Mouse (Mus musculus): ENCODE measurements around the gene Cog3.
A peak's percentile ranks its signal among the peaks of the same experiment; 100 is the strongest.

The Cog3 gene

DNA sequence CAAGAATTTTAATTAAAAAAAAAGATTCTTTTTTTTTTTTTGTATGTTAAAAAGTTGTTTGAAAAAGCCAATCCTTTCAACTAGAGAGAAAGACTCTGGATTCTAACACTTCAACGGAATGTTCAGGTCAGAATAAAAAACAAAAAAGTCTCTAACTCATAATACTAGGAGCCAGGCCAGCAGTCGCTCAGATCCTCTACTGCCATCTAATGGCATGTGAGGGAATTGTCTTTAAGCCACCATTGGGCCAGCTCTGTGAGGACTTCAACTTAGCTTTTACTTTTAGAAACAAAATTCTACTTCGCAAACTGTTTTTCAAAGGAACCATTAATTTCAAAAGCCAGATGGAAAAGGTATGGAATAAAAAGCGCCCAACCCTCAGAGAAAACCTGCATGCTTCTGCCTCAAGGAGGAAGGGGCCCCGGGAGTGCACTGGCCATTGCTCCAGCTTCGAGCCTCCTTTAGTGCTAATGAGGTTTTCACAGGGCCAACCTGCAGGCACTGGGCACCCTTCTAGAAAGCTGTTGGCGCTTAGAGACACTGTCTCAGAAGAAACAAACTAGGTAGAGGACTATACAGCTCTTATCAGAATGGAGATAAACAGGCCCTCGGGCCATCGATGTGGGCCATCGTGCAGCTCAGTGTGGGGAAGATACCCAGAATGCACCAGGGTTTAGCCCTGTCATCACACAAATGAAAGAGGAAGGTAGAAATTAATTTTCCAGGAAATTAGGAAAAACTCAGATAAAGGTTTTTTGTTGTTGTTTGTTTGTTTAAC is 6.9 kb upstream of the Cog3 start:
- peak; percentile 81 for DNase-seq (ENCODE audit: low read depth, low spot score)

DNA sequence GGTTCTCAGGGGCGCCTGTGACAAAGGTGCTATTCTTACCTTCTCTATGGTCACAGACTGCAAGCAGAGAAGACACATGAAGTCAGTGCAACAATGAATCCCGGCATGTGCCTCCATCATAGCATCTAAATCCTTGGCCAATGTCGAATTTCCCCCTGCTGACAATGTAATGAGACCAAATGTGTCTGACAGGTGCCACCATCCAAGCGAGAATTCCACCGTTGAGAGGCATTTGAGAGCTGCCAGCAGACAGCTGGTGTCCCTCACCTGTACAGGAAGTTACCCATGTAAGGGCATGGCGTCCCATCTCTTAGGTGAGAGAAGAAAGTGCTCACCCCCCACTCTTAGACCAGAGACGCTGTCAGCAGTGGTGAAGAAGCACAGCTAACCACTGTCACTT is 4.1 kb upstream of the Cog3 start:
- no peak for DNase-seq (ENCODE audit: low read depth, low spot score)

DNA sequence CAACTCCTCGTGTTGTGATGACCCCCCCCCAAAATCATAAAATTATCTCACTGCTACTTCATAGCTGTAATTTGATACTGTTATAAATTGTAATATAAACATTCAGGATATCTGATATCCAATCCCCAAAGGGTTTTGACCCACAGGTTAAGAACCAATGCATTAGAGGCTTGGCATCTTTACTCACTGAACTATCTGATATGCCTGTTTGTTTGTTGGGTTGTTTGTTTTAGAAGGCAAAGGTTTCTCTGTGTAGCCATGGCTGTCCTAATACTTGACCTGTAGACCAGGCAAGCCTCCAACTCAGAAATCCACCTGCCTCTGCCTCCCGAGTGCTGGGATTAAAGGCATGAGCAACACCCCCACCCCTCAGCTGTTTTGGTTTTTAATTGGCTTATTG is 3.5 kb upstream of the Cog3 start:
- DNase-seq (ENCODE audit: low read depth, low spot score): no peak

DNA sequence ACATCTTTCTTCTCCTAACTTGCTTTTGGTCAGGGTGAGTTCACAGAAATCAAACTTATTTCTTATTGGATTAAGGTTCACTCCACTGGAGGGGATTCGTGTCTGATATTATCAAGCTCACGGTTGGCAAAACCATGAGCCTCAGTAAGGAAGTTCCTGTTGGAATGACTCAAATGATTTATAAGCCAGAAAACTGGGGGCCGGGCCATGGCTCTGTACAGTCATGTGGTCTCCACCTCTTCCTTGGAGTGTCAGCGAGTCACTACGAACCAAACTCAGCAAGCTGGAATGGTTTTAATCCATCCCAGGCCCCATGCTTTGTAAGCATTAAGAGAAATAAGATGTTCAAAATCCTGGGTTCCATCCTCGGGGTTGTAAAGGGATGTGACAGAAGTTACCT is 2.7 kb upstream of the Cog3 start:
- peak; percentile 84 for DNase-seq (ENCODE audit: low read depth, low spot score)

DNA sequence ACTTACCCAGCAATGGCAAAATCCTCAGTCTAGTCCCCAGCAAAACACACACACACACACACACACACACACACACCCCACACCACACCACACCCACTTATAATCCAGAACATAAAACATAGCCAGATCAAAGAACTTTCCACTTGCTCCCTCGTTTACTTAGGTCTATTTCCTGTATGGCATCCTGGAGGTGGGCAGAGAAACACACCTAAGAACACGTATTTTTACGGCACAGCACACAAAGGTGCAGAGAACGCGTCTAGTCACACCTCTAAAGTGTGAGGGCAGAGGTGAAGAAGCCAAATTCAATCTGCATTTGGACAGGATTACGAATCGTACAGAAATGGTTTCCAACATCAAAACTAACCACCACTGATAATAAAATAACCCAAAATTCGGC is 1.1 kb downstream of the Cog3 start:
- no peak for DNase-seq (ENCODE audit: low read depth, low spot score)

DNA sequence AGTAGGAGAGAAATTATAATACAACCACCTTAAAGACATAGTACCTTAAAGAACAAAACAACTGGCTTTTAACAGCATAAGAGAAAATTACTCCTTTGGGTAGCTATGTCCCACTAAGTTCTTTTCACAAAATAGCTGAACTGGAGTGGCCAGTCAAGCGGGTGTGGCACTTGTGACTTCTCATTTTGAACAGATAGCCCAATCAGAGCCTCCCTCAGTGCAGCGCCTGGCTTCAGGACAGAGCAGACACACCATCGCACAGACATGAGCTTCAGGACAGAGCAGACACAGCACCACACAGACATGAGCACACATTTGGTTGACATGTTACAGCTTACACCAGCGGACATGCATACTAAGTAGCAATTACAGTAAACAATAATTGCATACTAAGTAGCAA is 3.3 kb downstream of the Cog3 start:
- no peak for DNase-seq (ENCODE audit: low read depth, low spot score)

DNA sequence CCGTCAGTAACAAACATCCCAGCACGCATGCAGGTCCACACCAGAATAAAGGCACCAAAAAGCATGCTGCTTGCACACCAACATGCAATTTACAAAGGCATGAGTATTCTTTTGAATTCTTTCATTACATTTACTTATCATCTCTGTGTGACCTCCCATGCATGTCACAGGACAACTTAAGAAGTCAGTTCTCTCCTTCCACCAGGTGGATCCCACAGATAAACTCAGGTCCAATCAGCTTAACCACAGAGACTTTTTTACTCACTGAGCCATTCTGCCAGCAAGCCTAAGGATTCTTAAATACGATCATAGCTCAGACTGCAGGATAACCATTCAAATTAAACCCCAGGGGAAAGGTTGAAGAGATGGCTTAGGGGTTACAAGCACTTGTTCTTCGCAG is 5.2 kb downstream of the Cog3 start:
- DNase-seq (ENCODE audit: low read depth, low spot score): no peak

DNA sequence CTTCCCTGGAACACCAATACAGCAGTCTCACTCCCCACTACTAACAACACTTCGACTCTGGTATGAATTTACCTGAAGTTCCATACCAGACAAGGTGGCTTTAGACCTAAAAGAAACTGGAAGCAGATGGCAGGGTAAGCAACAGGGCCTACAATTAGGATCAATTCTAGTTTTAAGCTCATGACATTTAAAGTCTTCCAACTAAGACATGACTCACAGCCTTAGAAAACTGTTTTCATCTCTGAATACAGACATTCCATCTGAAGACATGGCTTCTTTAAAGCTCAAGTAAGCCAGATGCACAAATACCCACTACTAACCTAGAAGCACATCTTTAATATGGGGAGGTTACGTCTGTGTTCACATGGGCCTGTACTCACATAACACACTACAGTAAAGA is 6.4 kb downstream of the Cog3 start:
- no peak for DNase-seq (ENCODE audit: low read depth, low spot score)

DNA sequence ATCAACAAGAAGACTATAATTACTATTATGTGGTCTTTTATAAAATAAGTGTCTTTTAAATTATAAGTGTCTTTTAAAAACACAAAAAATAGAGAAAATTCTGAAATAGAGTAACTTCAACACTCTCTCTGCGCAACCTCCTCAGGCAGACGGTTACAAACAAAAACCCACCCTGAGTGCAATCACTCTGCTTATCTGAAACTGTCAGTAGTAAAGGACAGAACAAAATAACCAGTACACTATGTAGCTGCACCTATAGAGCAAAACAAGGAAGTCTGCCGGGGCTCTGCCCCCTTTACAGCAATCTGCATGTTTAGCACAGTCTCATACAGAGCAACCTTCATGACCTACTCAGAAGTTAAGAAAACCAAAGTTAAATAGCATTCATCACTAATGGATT is 12.4 kb downstream of the Cog3 start:
- no peak for DNase-seq (ENCODE audit: low read depth, low spot score)

DNA sequence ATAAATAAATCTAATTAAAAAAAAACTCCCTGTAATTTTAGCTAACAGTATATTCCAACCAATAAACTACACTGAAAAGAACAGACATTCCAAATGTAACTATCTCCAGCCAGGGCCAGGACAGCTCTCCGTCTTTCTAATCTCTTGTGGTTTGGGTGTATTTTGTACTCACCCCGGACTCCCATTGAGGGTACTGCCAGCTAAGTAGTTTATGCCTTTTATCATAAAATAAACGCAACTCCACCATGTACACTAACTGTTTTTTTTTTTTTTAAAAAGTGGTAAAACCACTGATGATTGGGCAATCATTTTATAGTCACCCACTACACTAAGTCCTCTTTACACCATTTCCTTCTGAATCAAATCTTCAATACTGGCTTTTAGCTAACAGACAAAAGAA is 18.7 kb downstream of the Cog3 start:
- no peak for DNase-seq (ENCODE audit: low read depth, low spot score)

DNA sequence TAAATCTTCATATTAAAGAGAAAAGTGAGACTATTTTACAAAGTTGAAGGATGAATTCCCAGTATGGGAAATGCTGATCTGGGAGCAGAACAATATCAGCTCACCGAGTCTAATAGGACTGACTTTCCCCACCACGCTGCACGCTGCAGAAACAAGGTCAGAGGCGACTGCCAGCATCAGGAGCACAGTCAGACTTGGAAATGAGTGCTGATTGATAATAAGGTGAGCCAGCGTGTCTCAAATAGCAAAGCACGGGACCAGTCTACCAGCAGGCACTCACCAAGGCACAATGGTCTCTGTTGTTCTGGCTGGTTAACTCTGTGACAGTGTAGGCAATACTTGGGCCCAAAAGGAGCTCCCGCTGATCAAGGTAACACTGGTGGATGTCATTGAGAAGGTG is 21.7 kb downstream of the Cog3 start:
- no peak for DNase-seq (ENCODE audit: low read depth, low spot score)

DNA sequence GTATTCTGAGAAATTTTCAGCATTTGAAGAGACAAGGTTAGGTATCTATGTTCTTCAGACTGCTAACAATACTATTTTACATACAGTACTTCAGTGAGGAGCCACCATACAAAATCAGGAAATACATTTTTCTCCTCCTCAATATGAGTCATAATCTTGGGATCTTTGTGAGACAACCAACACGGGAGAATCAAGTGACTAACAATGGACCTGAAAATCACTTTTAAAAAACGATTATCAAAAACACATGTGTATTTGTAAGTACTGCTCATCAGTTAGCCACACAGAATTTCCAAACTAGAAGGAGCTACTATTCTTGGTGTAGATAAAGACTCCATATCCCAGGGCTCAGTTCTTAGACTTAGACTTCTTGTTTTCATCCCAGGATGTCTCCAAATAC is 23.0 kb downstream of the Cog3 start:
- DNase-seq (ENCODE audit: low read depth, low spot score): peak; percentile 83

DNA sequence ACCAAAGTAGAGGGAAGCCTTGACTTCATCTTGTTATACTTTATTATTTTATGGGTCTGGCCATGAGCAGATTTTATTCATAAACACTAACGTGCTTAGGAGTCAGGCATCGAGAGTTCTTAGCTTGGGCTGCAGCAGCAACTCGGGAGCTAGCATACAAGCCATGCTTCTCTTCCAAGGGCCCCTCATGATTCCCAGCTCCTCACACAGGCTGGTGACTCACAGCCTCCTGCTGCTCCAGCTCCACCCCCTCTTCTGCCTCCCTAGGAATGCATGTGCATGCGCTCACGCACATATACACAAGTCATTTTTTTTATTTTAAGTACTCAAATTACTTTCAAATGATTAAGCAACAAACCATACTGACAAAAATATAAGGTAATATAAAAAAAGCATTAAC is 26.2 kb downstream of the Cog3 start:
- peak; percentile 37 for DNase-seq (ENCODE audit: low read depth, low spot score)

DNA sequence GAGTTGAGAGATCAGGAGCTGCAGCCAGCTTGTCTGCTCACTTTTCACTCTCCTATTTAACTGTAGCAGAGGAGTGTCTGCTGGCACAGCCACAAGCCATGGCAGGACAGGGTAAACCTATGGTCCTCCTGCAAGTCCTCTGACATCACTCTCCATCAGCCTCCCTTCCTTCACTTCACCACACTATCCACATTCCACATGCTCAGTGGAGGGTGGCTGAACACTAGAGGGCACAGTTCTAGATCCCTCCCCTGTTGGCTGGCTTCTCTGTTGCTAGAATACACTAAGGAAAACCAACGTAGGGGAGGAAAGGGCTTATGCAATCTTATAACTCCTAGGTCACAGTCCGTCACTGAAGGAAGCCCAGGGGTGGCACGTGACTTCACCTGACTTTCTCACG is 27.3 kb downstream of the Cog3 start:
- peak; percentile 53 for DNase-seq (ENCODE audit: low read depth, low spot score)

DNA sequence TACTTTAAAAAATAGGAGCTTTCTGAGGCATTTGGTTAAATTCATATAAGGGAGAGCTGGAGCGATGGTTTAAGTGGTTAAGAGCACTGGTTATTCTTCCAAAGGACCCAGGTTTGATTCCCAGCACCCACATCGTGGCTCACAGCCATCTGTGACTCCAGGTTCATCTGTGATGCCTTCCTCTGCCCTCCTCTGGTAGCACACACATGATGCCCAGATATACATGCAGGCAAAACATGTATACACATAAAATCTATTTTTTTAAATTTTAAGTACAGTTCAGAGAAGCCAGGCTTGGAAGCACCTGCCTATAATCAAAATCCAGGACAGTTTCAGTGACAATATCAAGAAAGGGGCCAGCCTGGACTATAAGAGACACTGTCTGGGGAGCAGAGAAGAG is 31.5 kb downstream of the Cog3 start:
- no peak for DNase-seq (ENCODE audit: low read depth, low spot score)

DNA sequence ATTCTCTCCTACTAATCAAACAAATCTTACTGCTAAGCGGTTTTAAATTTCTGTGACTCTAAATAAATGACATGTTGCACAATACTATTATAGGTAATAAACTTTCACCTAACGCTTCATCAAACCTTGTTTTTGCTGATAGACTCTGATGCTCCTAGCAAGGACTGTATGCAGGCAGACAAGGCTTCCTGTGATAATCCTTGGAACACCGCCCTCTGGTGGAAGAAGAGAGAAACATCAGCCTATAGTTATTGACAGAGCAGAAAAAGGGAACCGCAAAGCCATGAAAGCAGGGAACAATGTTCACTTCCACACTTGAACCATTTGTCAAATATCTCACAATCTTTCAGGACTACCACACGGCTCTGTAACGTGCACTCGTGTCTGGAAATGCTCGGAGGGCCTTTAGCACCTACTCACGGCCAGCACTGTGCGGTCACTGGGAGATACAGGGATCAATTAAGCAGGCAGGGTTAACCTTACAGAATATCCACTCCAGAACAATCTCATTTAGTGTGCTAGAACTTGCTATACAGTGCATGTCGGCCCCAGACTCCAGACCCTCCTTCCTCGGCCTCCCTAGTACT is 32.2 kb downstream of the Cog3 start:
- peak; percentile 78 for DNase-seq (ENCODE audit: low read depth, low spot score)

DNA sequence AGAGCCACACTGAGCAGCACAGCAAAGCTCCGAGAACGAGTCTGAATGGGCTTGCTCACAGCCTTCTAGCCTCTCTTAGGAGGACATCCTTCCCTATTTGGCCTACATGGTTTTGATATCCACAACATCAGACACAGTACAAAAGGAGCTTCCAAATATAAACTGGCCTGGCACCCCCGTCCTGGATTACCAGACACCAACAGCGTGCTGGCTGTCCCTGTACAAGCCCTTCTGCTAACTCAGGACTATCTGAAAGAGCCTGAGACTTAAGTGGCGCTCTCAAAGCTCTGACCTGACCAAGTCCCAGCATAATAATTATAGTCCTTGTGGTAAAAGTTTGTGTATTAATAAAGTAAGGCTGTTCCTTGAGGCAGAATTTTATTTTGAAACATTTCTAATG is 34.2 kb downstream of the Cog3 start:
- no peak for DNase-seq (ENCODE audit: low read depth, low spot score)

DNA sequence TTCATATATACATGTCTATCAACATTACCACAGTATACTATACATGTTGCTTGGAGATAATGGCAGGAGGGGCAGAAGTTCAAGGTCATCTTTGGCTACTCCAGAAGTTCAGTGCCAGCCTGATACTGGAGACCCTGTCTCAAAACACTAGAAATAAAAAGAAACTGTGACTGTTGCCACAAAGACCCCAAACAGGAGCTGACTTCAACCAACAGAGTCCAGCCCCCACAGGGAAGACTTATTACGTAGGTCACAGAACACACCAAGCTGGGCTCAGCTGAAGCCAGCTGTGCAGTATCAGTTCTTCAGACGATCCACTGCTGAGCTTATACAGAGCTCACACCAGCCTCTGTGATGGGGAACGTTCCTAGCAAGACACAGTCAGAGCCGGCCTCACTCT is 37.9 kb downstream of the Cog3 start:
- DNase-seq (ENCODE audit: low read depth, low spot score): no peak

DNA sequence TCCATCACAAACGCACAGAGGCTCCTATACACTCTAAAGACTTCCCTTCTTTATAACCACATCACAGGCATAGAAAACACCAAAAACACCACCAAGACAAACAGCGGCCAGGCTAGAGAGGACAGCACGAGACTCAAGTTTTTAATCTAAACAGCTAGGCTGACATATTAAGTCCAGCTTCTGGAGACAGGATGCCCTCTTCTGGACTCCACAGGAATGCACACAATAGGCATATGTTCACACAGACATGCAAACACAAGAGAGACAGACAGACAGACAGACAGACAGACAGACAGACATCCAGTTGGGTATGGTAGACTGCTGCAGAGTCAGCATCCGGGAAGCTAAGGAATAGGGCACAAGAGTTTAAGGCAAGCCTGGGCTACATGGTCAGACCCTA is 40.7 kb downstream of the Cog3 start:
- peak; percentile 21 for DNase-seq (ENCODE audit: low read depth, low spot score)

DNA sequence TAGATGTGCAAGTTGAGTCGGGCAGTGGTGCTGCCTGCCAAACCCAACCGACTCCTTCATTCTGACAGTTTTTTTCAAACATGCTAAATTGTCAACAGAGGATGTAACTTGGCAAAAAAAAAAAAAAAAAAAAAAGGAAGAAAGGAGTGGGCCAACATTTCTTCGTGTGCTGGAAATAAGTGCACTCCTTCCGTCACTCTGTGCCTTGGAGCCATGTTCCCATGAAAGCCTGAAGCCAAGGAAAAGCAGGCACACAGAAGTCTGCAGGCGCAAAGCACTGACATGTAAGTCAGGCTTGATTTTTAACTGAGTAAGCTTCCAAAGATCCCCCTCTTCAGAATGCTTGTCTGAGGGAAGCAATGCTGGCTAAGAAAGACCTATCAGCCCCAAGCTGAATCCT is 41.6 kb downstream of the Cog3 start:
- DNase-seq (ENCODE audit: low read depth, low spot score): no peak

DNA sequence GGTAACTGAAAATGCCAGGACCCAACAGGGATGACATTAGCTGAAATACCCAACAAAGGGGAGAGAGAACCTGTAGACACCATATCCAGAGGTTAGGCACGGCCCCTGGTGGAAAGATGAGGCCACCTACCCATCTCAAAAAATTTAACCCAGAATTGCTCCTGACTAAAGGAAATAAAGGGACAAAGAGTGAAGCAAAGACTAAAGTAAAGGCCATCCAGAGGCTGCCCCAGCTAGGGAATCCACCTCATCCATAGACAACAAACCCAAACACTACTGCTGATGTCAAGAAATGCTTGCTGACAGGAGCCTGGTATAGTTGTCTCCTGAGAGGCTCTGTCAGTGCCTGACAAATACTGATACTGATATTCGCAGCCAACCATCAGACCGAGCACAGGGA is 42.6 kb downstream of the Cog3 start:
- DNase-seq (ENCODE audit: low read depth, low spot score): no peak

DNA sequence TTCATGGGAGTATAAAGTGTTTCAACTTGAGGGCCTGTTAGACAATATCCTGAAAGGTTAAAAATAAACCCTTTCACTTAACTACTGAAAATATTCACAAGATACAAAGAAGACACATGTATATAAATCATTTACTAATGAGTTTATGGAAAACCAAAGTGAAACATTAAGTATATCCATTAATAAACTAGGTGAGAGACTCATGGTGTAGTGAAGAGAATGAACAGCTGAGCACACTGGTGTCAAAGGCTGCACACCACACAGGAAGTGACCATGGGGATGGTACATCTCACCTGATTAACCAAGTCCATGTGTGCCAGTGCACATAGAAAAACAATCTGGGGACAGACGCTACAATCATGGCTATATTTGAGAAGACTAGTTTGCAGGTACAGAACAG is 45.3 kb downstream of the Cog3 start:
- no peak for DNase-seq (ENCODE audit: low read depth, low spot score)

DNA sequence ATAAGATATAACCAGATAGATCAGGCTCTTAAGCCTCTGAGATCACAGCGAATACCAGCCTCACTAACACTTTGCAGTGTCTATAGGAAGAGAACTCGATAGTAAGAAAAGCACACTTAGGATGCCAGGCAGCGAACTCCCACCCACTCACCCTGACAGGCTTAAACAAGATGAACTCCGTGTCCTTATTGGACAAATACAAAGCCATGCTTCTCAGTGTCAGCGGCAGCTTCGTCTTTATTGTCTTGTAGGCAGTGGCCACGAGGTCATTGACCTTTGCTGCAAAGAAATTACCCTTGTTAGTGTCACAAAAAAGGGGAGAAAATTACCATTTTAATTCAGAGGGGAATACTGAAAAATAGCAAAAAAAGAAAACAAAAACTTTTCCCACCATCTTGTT is 46.5 kb downstream of the Cog3 start:
- DNase-seq (ENCODE audit: low read depth, low spot score): no peak

DNA sequence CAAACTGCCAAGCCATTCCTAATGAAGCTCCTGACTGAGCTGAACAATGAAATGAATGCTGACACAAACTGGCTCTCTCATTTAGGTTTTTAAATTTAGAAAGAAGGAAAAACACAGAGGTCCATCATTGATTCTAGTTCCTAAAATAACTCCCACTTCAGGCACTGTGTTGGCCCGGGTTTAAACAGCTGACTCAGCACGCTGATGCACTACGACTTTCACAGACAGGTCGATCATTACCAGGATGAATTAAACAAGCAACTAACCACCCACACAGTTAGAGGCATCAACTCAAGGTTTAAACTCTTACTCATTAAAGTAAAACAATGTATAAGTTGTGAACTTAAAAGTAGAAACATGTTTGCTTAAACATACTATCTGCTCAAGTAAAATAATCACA is 47.7 kb downstream of the Cog3 start:
- no peak for DNase-seq (ENCODE audit: low read depth, low spot score)
